Mouse (Mus musculus): ENCODE data around the gene Acap3. TPM values are rescaled to one million over a fixed set of nuclear protein-coding genes. Genes with fewer than 3 reads are reported as not detected.
A peak's percentile ranks its signal among the peaks of the same experiment; 100 is the strongest.

Acap3 gene
- total RNA-seq (2021): 100 to 1,000 TPM; 164 to 168 TPM

GRCm38 (mm10) chr4:155891551-155892001 lies at the start of gene Acap3, which contains the start of gene Pusl1:
Gene Acap3 (plus strand): TSS chr4:155891822.
Gene Pusl1 (minus strand): TSS chr4:155891781.
- peak; percentile 99 for DNase-seq
- intact Hi-C loops (cut with DNase I): loop anchor here (5.0 kb wide), 1 partner anchor 56 kb away; no protein-coding TSS in a partner anchor

GRCm38 (mm10) chr4:155843231-155843630 lies 48.4 kb upstream of the Acap3 start:
- intact Hi-C loops (cut with DNase I): no loop called here
- no peak for DNase-seq

DNA sequence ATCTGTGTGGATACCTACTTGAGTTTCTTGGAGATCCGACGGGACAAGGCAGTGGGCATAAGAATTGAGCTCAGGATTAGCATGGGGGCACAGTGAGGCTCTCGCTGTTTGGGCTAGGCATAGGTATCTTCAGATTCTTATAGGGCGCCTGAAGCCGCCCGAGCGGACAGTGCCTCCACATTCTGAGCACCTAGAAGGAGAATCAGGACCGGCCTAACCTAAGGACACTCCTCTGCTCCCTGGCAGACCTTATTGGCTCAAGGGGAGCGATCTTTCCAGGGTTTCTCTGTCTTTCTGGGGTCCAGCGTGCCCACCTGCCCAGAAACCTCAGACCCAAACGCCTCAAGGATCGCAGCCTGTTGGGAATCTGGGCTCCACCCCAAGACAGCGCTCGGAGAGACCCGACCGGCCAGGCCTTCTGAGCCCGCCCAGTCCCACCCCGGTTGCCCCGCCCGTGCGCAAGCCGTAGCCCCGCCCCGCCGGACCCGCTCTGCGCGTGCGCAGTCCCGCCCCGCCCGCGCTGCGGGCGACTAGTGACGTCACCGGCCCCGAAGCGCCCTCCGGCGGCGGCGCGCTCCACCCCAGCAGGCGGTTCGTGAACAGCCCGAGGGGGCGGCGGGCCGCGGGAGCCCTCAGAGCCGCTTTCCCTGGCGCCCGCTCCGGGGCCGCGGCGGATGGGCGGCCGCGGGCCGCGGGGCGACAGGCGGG lies 44.6 kb upstream of the Acap3 start, which contains the start of gene Dvl1:
TSS of gene Dvl1 (plus strand) at position 532 of the 708 bp plus-strand sequence.
- intact Hi-C loops (cut with DNase I): no loop called here
- DNase-seq: peak; percentile 95

- peak; percentile 43 for DNase-seq
- intact Hi-C loops (cut with DNase I): no loop called here
Measured at GRCm38 (mm10) chr4:155847591-155848352, 43.9 kb upstream of the Acap3 start.

DNA sequence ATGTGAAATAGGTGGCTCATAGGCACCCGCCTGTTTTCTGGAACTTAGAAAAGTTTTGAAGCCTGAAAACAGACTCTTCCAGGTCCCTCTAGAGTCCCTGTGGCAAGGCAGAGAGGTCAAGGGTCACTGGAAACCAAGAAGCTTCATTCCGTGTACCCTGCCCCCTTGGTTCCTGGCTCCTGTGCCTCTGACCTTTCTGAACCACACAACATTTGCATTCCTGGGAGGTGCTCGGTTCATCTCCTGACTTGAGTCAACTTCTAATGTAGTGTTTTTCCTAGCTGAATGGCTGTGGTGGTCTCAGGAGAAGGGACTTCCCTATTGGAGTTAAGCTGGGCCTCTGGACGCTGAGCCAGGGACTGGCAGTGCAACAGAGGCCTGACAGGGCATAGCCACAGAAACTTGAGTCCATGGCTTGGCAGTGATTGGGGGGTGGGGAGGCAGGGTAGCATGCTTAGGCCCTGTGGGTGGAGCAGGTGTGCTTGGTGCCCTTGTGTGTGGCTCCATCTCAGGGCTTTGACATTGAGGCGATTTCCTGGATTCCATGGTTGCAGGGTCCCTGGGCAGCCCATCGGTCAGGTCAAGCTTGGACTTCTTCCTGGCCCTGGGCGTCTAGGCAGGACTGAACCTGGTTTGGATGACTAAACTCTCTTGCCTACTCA lies 43.1 kb upstream of the Acap3 start:
- intact Hi-C loops (cut with DNase I): no loop called here
- DNase-seq: no peak

DNA sequence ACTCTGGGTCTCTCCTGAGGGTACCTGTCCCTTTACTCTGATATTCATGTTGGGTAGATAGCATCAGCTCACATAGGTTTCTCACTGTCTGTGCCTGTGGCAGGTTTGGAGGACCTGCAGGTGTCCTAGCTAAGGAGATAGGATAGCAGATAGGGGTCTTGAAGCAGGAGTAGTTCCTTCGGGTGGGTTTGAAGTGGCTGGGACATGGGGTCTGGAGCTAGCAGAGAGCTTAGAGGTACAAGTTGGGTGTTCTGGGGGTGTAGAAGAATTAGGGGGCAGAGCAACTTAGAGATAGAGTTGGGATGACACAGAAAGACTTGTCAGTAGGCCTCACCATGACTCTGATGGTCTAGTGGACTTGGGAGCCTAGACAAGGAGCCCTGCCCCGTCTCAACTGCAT lies 42.2 kb upstream of the Acap3 start:
- DNase-seq: no peak
- intact Hi-C loops (cut with DNase I): no loop called here

DNA sequence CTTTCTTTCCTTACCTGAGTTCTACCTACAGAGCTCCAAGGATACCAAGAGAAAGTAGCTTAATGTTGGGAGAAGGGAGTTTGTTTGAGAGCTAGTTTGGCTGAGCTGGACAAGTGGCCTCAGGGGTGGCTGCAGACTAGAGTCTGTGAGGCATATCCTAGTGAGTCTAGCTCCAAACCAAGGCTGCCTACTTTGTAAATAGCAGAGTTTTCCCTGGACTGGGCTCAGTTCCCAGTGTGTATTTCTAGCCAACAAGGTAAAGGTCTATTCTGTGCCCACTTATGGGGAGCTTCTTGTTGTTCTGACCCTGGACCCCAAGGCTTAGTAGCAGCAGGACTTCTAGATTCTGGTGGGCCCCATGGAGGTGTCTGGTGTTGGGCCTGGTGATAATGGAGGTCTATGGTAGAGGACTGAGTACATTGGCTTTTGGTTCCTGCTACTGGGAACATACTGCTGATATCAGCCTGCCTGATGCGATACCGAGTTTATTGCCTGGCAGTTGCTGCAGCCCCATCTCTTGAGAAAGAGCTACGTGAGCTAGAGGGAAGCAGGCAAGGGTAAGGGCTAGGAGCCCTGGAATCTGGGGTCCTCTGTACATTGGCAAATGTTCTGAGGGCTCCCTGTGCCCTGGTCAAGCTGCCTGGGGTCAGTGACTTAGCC lies 41.7 kb upstream of the Acap3 start:
- no peak for DNase-seq
- intact Hi-C loops (cut with DNase I): no loop called here

GRCm38 (mm10) chr4:155851368-155851767 lies 40.3 kb upstream of the Acap3 start:
- no peak for DNase-seq
- intact Hi-C loops (cut with DNase I): no loop called here

DNA sequence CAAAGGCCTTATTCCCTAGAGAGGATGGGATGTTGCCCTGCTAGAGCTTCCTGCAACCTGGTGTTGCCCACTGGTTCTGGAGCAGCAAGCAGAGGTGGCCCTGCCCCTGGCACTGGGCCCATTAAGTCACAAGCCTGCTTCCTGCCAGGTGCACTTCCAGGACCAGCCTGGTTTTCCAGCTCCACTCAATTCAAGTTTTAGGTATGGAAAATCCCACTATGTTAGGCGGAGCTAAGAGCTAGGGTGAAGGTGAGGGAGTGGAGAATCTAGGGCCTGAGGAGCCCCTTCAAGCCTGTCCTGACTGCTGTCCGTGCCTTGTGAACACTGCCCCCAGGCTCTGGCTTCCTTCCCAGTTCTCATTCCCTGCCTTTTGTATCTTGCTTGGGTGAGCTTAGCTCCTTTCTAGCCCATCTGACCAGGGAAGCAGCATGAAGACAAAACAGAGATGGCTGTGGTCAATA lies 39.6 kb upstream of the Acap3 start:
- no peak for DNase-seq
- intact Hi-C loops (cut with DNase I): no loop called here

GRCm38 (mm10) chr4:155853421-155853820 lies 38.2 kb upstream of the Acap3 start:
- intact Hi-C loops (cut with DNase I): no loop called here

DNA sequence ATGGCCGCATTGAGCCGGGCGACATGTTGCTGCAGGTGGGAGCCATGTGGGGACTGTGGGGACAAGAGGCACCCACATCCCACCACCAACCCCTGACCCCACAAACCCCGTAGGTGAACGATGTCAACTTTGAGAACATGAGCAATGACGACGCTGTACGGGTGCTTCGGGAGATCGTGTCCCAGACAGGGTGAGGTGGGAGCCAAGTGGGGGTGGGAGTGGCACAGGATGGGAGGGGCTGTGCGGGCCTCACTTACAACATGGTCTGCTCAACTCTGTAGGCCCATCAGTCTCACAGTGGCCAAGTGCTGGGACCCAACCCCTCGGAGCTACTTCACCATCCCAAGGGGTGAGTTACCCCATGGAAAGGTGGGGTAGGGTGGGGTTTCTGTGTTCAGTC lies 36.6 kb upstream of the Acap3 start:
- intact Hi-C loops (cut with DNase I): no loop called here
- no peak for DNase-seq

More at GRCm38 (mm10) chr4:155853421-155853820, 38.2 kb upstream of the Acap3 start:
- no peak for DNase-seq

DNA sequence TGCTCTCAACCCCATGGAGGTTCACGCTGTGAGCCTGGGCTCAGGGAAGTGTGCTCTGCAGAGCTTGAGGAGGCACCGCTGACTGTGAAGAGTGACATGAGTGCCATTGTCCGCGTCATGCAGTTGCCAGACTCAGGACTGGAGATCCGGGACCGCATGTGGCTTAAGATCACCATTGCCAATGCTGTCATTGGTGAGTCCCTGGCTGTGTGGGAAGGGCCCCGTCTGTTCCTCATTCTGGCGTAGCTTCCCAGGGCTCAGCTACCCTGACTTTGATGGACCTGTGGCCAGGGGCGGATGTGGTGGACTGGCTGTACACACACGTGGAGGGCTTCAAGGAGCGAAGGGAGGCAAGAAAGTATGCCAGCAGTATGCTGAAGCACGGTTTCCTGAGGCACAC lies 35.6 kb upstream of the Acap3 start:
- no peak for DNase-seq
- intact Hi-C loops (cut with DNase I): no loop called here

DNA sequence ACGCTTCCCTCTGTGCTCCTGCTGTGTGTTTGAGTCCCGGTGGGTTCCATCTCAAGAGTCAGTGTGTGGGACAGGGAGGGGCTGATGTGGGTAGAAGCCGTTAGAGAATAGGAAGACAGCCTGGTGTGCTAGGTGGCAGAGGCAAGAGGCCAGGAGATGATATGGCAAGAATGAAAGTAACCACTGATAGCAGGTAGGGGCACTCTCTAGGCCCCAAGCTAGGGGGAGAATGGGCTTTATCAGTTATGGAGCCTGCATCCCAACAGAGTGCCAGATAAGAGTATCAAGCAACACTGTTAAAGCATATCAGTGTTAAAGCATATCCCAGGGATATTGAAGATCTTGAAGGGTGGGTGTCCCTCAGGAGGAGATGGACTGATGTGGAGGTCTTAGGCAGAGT lies 34.7 kb upstream of the Acap3 start:
- intact Hi-C loops (cut with DNase I): no loop called here
- DNase-seq: no peak

GRCm38 (mm10) chr4:155859318-155859717 lies 32.3 kb upstream of the Acap3 start:
- intact Hi-C loops (cut with DNase I): no loop called here
- DNase-seq: no peak

DNA sequence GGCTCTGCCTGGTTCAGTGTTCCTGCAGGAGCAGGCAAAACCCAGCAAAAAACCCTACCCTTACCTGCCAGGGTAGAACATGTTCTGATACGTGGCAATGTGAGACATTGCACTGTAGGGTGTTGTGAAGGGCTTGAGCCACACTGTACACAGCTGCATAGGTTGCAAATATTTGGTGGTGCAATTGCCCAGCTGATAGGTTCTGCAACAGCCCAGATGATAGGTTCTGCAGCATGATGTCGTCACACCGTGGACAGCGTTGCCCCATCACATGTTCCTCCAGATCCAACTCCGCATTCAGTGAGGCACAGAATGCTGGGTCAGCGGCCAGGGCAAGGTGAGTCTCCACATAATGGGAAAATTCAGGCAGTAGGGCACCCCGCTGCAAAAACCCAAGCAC lies 29.8 kb upstream of the Acap3 start:
- DNase-seq: no peak
- intact Hi-C loops (cut with DNase I): no loop called here

DNA sequence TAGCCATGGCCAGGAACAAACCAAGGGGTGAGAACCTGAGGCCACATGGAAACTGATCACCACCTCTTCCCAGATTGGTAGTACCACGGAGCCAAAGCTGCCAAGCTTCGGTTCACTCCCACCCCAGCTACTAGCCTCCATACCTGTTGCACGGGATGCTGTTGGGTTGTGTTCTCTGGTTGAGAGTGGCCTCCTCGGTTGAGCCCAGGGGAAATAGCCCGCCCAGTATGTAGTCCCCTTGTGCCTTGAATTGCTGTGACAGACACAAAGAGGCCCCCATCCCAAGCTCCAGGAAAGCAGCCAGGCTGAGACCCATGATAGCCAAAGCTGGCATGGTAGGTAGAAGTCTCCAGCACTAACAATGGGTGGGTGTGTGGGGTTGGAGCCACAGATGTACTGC lies 28.6 kb upstream of the Acap3 start, which contains the start of gene Tas1r3:
TSS of gene Tas1r3 (minus strand) at position 362 of the 400 bp plus-strand sequence.
- intact Hi-C loops (cut with DNase I): no loop called here
- DNase-seq: no peak

GRCm38 (mm10) chr4:155868614-155869298 lies 22.9 kb upstream of the Acap3 start:
- intact Hi-C loops (cut with DNase I): no loop called here
- no peak for DNase-seq

DNA sequence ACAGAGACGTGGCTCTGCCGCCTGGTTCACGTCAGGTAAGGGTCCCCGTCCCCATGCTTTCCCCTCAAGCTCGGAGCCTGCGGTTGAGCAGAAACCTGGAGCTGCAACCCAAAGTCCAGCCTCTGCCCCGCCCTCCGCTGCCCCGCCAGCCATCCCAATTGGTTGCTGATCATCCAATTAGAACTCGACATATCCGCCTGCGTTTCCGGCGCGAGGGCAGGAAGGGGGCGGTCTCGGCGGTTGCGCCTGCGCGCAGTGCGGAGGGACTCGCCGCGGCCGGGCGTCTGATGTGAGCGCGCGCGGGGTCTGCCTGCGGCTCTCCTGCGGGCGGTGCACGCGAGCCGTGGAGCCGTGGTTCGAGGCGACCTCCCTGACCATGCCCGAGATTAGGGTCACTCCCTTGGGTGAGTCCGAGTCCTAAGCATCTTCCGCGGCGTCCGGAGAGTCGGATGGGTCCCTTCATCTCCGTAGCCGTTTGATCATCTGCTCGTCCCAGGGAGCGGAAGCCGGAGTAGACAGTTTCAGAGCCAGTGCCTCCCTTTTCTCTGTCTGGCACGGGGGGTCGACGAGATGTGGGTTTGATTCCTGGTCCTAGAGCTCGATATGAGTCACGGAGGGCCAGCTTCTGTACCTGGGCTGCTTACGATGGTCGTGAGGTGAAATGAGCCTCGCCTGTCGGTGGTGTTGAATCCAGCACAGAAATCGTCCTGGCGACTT lies 22.1 kb upstream of the Acap3 start, which contains the start of the genes Cptp and Ints11:
TSS of gene Cptp (minus strand) at position 124 of the 717 bp plus-strand sequence.
TSS of gene Ints11 (plus strand) at position 230 of the 717 bp plus-strand sequence.
- intact Hi-C loops (cut with DNase I): no loop called here
- peak; percentile 97 for DNase-seq

- intact Hi-C loops (cut with DNase I): no loop called here
- no peak for DNase-seq
Measured at GRCm38 (mm10) chr4:155871404-155871803, 20.2 kb upstream of the Acap3 start.
